ENCODE assay signal across 16 mouse cellular contexts in genomic region chr5:143376156-143376555, GRCm38 (mm10). TPM values are rescaled to one million over a fixed set of nuclear protein-coding genes. Genes with fewer than 3 reads are reported as not detected.
A peak's percentile ranks its signal among the peaks of the same experiment; 100 is the strongest.
DNase-seq lines count a peak whose midpoint lies in the region; ATAC-seq and TF ChIP-seq lines count a peak whose summit lies in the region.
"Had no signal": no experiment of that assay in that cellular context is flagged by ENCODE, and none has a peak within 500 bp of the region (broad histone marks: within the 10 kb centered on the region; RNA-seq: fewer than 3 reads in every experiment).

No protein-coding gene starts in this region.

- TF ChIP-seq POLR2A in heart, adult 2 months (IDR thresholded peaks at IDR 0.05; ENCODE audit: insufficient read depth, low read depth, low read length), result no peak
- no peak for TF ChIP-seq POLR2A in MEL (IDR thresholded peaks at IDR 0.05; ENCODE audit: control insufficient read depth in 1 of 2, insufficient read depth in 1 of 2, low read depth in 1 of 2, low read length in 2 of 2, poor library complexity in 1 of 2)
- no peak for TF ChIP-seq POLR2A in cerebellum, adult 2 months (IDR thresholded peaks at IDR 0.05; ENCODE audit: borderline replicate concordance, insufficient read depth, low read length)

- H3K79me2 ChIP-seq in heart, adult 2 months (replicated peaks; ENCODE audit: control insufficient read depth, insufficient read depth, low read length), result no peaks in the 10 kb centered on the region
- no peaks in the 10 kb centered on the region for H3K79me2 ChIP-seq in MEL (ENCODE audit: control insufficient read depth, insufficient read depth, low read length, poor library complexity)

- no peak for ATAC-seq in lung, embryonic 14.5 days (ENCODE audit: insufficient read depth)

- WGBS in heart, adult 2 months, result 90% methylated on average over 4 of the region's 4 CpGs
- WGBS in lung, embryonic 14.5 days, result 79% methylated on average over 4 of the region's 4 CpGs
- WGBS in cerebellum, adult 2 months, result 87% methylated on average over 4 of the region's 4 CpGs

- H3K9me3 ChIP-seq in lung, embryonic 14.5 days (ENCODE audit: low read depth, low read length), result no peaks in the 10 kb centered on the region
- H3K9me3 ChIP-seq in MEL (replicated peaks; ENCODE audit: insufficient read depth, low read length), result no peaks in the 10 kb centered on the region
- H3K9me3 ChIP-seq: liver, embryonic 15.5 days had no signal

- 0 out of 2 replicates have a peak, but pooled peaks have one; percentile 10 for TF ChIP-seq CTCF in heart, adult 2 months (IDR thresholded peaks at IDR 0.05)
- peak; percentile 52 for TF ChIP-seq CTCF in lung, embryonic 14.5 days (IDR thresholded peaks at IDR 0.05; ENCODE audit: low read depth)
- peak; percentile 47 to 52 (median 48); a peak in 5 of 6 replicates for TF ChIP-seq CTCF in MEL (IDR thresholded peaks at IDR 0.05 in 2 of 3, conservative IDR thresholded peaks at IDR 0.05 in 1 of 3; ENCODE audit: control insufficient read depth in 1 of 3, insufficient read depth in 1 of 3, low read depth in 2 of 3, low read length in 3 of 3, poor library complexity in 1 of 3, severe bottlenecking in 1 of 3)
- TF ChIP-seq CTCF in cerebellum, adult 2 months (IDR thresholded peaks at IDR 0.05; ENCODE audit: borderline replicate concordance, insufficient read depth, low read depth, low read length), result no peak

- peaks cover 4% of the 10 kb centered on the region for H3K27me3 ChIP-seq in heart, adult 2 months (ENCODE audit: control insufficient read depth, insufficient read depth, low read length)
- peaks cover 41% of the 10 kb centered on the region for H3K27me3 ChIP-seq in lung, embryonic 14.5 days (ENCODE audit: insufficient read depth, low read length)
- no peaks in the 10 kb centered on the region for H3K27me3 ChIP-seq in MEL (ENCODE audit: control insufficient read depth in 1 of 2, insufficient read depth in 2 of 2, low read length in 2 of 2)
- no peaks in the 10 kb centered on the region; the same call in 1 of the 2 replicates for H3K27me3 ChIP-seq in splenic B cell, adult 2 months (ENCODE audit: control insufficient read depth, insufficient read depth, low read length, poor library complexity, severe bottlenecking)
- no peaks in the 10 kb centered on the region for H3K27me3 ChIP-seq in cerebellum, adult 2 months (ENCODE audit: control insufficient read depth, insufficient read depth, low read length)

- no peak overlapping the region for H3K4me3 ChIP-seq in heart, adult 2 months
- H3K4me3 ChIP-seq in lung, embryonic 14.5 days (ENCODE audit: low read depth, low read length), result no peak overlapping the region
- H3K4me3 ChIP-seq in MEL (ENCODE audit: control insufficient read depth in 1 of 2, insufficient read depth in 1 of 2, low read depth in 2 of 2, low read length in 2 of 2), result no peak overlapping the region
- H3K4me3 ChIP-seq in cerebellum, adult 2 months (replicated peaks; ENCODE audit: insufficient read depth, low read depth, low read length), result no peak overlapping the region
- H3K4me3 ChIP-seq: liver, embryonic 15.5 days; myocyte had no signal

- H3K36me3 ChIP-seq in heart, adult 2 months (ENCODE audit: control insufficient read depth, insufficient read depth, low read length), result no peaks in the 10 kb centered on the region
- H3K36me3 ChIP-seq in lung, embryonic 14.5 days (ENCODE audit: insufficient read depth), result no peaks in the 10 kb centered on the region
- no peaks in the 10 kb centered on the region for H3K36me3 ChIP-seq in MEL (ENCODE audit: control insufficient read depth in 1 of 2, insufficient read depth in 2 of 2, low read length in 2 of 2)
- H3K36me3 ChIP-seq in splenic B cell, adult 2 months (ENCODE audit: control insufficient read depth, insufficient read depth, low read length, poor library complexity, severe bottlenecking), result no peaks in the 10 kb centered on the region
- H3K36me3 ChIP-seq: liver, embryonic 15.5 days had no signal

- no peak for TF ChIP-seq EP300 in heart, adult 2 months (IDR thresholded peaks at IDR 0.05; ENCODE audit: insufficient read depth, low read depth, low read length)
- no peak for TF ChIP-seq EP300 in MEL (IDR thresholded peaks at IDR 0.05; ENCODE audit: low read depth in 1 of 2, low read length in 2 of 2)

- peaks cover 1% of the 10 kb centered on the region; the same call in 1 of the 2 replicates for H3K4me1 ChIP-seq in heart, adult 2 months (ENCODE audit: control insufficient read depth, insufficient read depth, low read length)
- H3K4me1 ChIP-seq in lung, embryonic 14.5 days (ENCODE audit: insufficient read depth), result no peaks in the 10 kb centered on the region
- no peaks in the 10 kb centered on the region for H3K4me1 ChIP-seq in MEL (ENCODE audit: control insufficient read depth in 1 of 2, insufficient read depth in 2 of 2, low read length in 2 of 2)
- H3K4me1 ChIP-seq in cerebellum, adult 2 months (ENCODE audit: control insufficient read depth, insufficient read depth, low read length), result peaks cover 9% of the 10 kb centered on the region

- intact Hi-C loops in heart, adult 2 months (cut with DNase I), result loop anchor here (5.0 kb wide), 1 partner anchor 46 kb away; no protein-coding TSS in a partner anchor
- intact Hi-C loops in heart, postnatal 10 days (cut with DNase I), result no loop called here

- no peak; the same call in 1 of the 2 replicates for TF ChIP-seq RAD21 in MEL (IDR thresholded peaks at IDR 0.05; ENCODE audit: low read depth, low read length)

- no peak overlapping the region for H3K27ac ChIP-seq in heart, adult 2 months
- H3K27ac ChIP-seq in lung, embryonic 14.5 days (ENCODE audit: low read depth), result no peak overlapping the region
- no peak overlapping the region for H3K27ac ChIP-seq in MEL (ENCODE audit: control insufficient read depth, low read depth, low read length)
- H3K27ac ChIP-seq in cerebellum, adult 2 months (ENCODE audit: insufficient read depth, low read length), result no peak overlapping the region
- H3K27ac ChIP-seq: liver, embryonic 15.5 days had no signal

- DNase-seq in heart, adult 2 months, result no peak
- DNase-seq in heart, postnatal 10 days, result no peak
- DNase-seq in lung, embryonic 14.5 days, result peak; percentile 13
- DNase-seq in lung, postnatal 14 days, result no peak
- peak; percentile 40 for DNase-seq in MEL (ENCODE audit: low read depth, low spot score)
- peak; percentile 16 for DNase-seq in splenic B cell, adult 2 months (ENCODE audit: low read depth, low spot score)
- DNase-seq in cerebellum, adult 2 months, result no peak
- no peak for DNase-seq in frontal cortex, adult 2 months (ENCODE audit: extremely low spot score in 1 of 2, low spot score in 1 of 2)
- DNase-seq: adrenal gland, postnatal 36 days; cerebellum, adult 11 months; right cerebral cortex, postnatal 4 days had no signal

- no peak overlapping the region for H3K9ac ChIP-seq in heart, adult 2 months (ENCODE audit: low read depth, low read length)
- no peak overlapping the region for H3K9ac ChIP-seq in lung, embryonic 14.5 days
- no peak overlapping the region for H3K9ac ChIP-seq in MEL (ENCODE audit: control insufficient read depth, low read depth, low read length, poor library complexity, severe bottlenecking)
- H3K9ac ChIP-seq: liver, embryonic 15.5 days had no signal

- no peak overlapping the region for H3K4me2 ChIP-seq in lung, embryonic 14.5 days

TF ChIP-seq in MEL, 35 proteins besides CTCF, POLR2A, EP300 and RAD21:
- peak; percentile 18; the same call in 1 of the 2 replicates for TF ChIP-seq SMC3 (IDR thresholded peaks at IDR 0.05; ENCODE audit: low read depth, low read length)
- no peak for TF ChIP-seq JUND (IDR thresholded peaks at IDR 0.05; ENCODE audit: low read depth, low read length)
TF ChIP-seq in MEL: peak in this region for 1.

RNA-seq across cellular contexts. Expression of gene Grid2ip, which starts 19.0 kb away (rescaled TPM):
- not detected for total RNA-seq in heart, adult 2 months (2021)
- polyA plus RNA-seq in heart, adult 2 months (2012; rRNA removed), result not detected in 2 replicates
- total RNA-seq in heart, postnatal 10 days (2021), result not detected
- 0.17 and 0.27 TPM in 2 replicates for polyA plus RNA-seq in lung, embryonic 14.5 days (2014; fragmentation: Nextera tagmentation; extraction: Ambion mirVana)
- total RNA-seq in MEL (2012; rRNA removed), result 0.03 TPM in 1 of 2 replicates, not detected in the other
- not detected for polyA plus RNA-seq in MEL (2012; ENCODE audit: insufficient read depth in 1 of 2, insufficient read length in 2 of 2, low read depth in 1 of 2, low replicate concordance in 2 of 2, missing spikeins in 1 of 2)
- 38.5 and 52.1 TPM in 2 replicates for polyA plus RNA-seq in cerebellum, adult 2 months (2012; rRNA removed)
- 6.2 and 7.5 TPM in 2 replicates for polyA plus RNA-seq in frontal cortex, adult 2 months (2012; rRNA removed)
- total RNA-seq: granulocyte monocyte progenitor cell, adult 5-6 weeks; megakaryocyte progenitor cell, adult 5-6 weeks had no signal
- polyA plus RNA-seq: C2C12; liver, embryonic 15.5 days; myocyte had no signal

RNA-seq across cellular contexts. Expression of gene Kdelr2, which starts 27.5 kb away (rescaled TPM):
- 10 to 100 TPM; 49.6 to 52.3 TPM for total RNA-seq in heart, adult 2 months (2021)
- polyA plus RNA-seq in heart, adult 2 months (2012; rRNA removed), result 50.5 and 76.6 TPM in 2 replicates
- total RNA-seq in heart, postnatal 10 days (2021), result 10 to 100 TPM; 84.3 to 93.6 TPM
- 343 and 370 TPM in 2 replicates for polyA plus RNA-seq in lung, embryonic 14.5 days (2014; fragmentation: Nextera tagmentation; extraction: Ambion mirVana)
- 62.5 and 80.5 TPM in 2 replicates for total RNA-seq in MEL (2012; rRNA removed)
- 10 to 100 TPM in 1 of 2 experiments, not detected in 1; 94.4 TPM for polyA plus RNA-seq in MEL (2012; ENCODE audit: insufficient read depth in 1 of 2, insufficient read length in 2 of 2, low read depth in 1 of 2, low replicate concordance in 2 of 2, missing spikeins in 1 of 2)
- polyA plus RNA-seq in cerebellum, adult 2 months (2012; rRNA removed), result 32.1 and 32.6 TPM in 2 replicates
- 28.1 and 30.1 TPM in 2 replicates for polyA plus RNA-seq in frontal cortex, adult 2 months (2012; rRNA removed)

RNA-seq across cellular contexts. Expression of gene Zdhhc4, which starts 47.1 kb away (rescaled TPM):
- 10 to 100 TPM; 26.6 to 26.7 TPM for total RNA-seq in heart, adult 2 months (2021)
- 48.4 and 49.7 TPM in 2 replicates for polyA plus RNA-seq in heart, adult 2 months (2012; rRNA removed)
- total RNA-seq in heart, postnatal 10 days (2021), result 10 to 100 TPM; 34.6 to 39.7 TPM
- polyA plus RNA-seq in lung, embryonic 14.5 days (2014; fragmentation: Nextera tagmentation; extraction: Ambion mirVana), result 74.6 and 77.9 TPM in 2 replicates
- total RNA-seq in MEL (2012; rRNA removed), result 16.2 and 17.6 TPM in 2 replicates
- 10 to 100 TPM in 1 of 2 experiments, not detected in 1; 62.1 TPM for polyA plus RNA-seq in MEL (2012; ENCODE audit: insufficient read depth in 1 of 2, insufficient read length in 2 of 2, low read depth in 1 of 2, low replicate concordance in 2 of 2, missing spikeins in 1 of 2)
- polyA plus RNA-seq in cerebellum, adult 2 months (2012; rRNA removed), result 68.3 and 69.7 TPM in 2 replicates
- 68.2 and 75.4 TPM in 2 replicates for polyA plus RNA-seq in frontal cortex, adult 2 months (2012; rRNA removed)

Comparison
In these comparisons a context has a peak if more than half of its experiments do, and no peak if none do; other contexts are left out.
1. DNase-seq: peak in lung, embryonic 14.5 days (single experiment), MEL (single experiment) and splenic B cell, adult 2 months (single experiment); none in heart, adult 2 months (0 of 2), heart, postnatal 10 days (0 of 2), lung, postnatal 14 days (single experiment), cerebellum, adult 2 months (0 of 2) and frontal cortex, adult 2 months (0 of 2).